Mouse (Mus musculus) embryonic facial prominence, embryonic 11.5 days (tissue): ENCODE measurements at regions not wholly inside any gene's neighbourhood (a gene's known extent, or its start where the extent isn't known, plus 50 kb on each side); places are given as distances from the start of the nearest gene placed in this dataset.

Source experiments
- ATAC-seq: fragments of 200-750 bp; cut with Nextera tagmentation; replicated peaks from 2 replicates; pipeline ENCODE4 v1.8.0; 2017; ENCODE audit warnings: low read depth; ENCODE audit not compliant: insufficient number of reproducible peaks, low FRiP score, low TSS enrichment
- DNase-seq: peaks from one replicate; pipeline ENCODE4 v3.0.0-alpha.2; 2015; ENCODE audit warnings: low spot score
- H3K27ac ChIP-seq: fragments of 300-500 bp; sonication (generic); replicated peaks from 2 replicates; pipeline ENCODE4 v1.5.1; 2014; ENCODE audit warnings: mild to moderate bottlenecking, low read depth, low read length, control low read depth
- H3K27me3 ChIP-seq: fragments of 300-500 bp; sonication (generic); 2 replicates; pipeline ENCODE4 v1.6.1; 2014; ENCODE audit warnings: mild to moderate bottlenecking, low read length, moderate library complexity, mixed read lengths; ENCODE audit not compliant: control insufficient read depth, insufficient read depth
- H3K36me3 ChIP-seq: fragments of 300-500 bp; sonication (generic); replicated peaks from 2 replicates; pipeline ENCODE4 v1.6.1; 2014; ENCODE audit warnings: low read depth, mild to moderate bottlenecking, low read length, moderate library complexity, mixed read lengths; ENCODE audit not compliant: control insufficient read depth, insufficient read depth
- H3K4me1 ChIP-seq: fragments of 300-500 bp; sonication (generic); 2 replicates; pipeline ENCODE4 v1.6.1; 2014; ENCODE audit warnings: low read length, mixed read lengths; ENCODE audit not compliant: control insufficient read depth, insufficient read depth
- H3K4me2 ChIP-seq: fragments of 300-500 bp; sonication (generic); 2 replicates; pipeline ENCODE4 v1.6.1; 2014; ENCODE audit warnings: low read depth, mild to moderate bottlenecking, control low read depth, low read length, moderate library complexity
- H3K4me3 ChIP-seq: fragments of 300-500 bp; sonication (generic); 2 replicates; pipeline ENCODE4 v1.5.1; 2014; ENCODE audit warnings: low read depth, low read length, control low read depth
- H3K9ac ChIP-seq: fragments of 300-500 bp; sonication (generic); replicated peaks from 2 replicates; pipeline ENCODE4 v1.6.1; 2014; ENCODE audit warnings: mild to moderate bottlenecking, control low read depth, low read length
- H3K9me3 ChIP-seq: fragments of 300-500 bp; sonication (generic); replicated peaks from 2 replicates; pipeline ENCODE4 v1.6.1; 2016; ENCODE audit warnings: mild to moderate bottlenecking, low read length, inconsistent platforms, mixed read lengths; ENCODE audit not compliant: control insufficient read depth
- WGBS: fragments of 180-500 bp; shearing (Covaris S2); extraction: QIAGEN DNeasy Blood & Tissue Kit; methylation state at CpG from one replicate; pipeline ENCODE4 v1.1.7; 2014; 5-methylcytosine and 5-hydroxymethylcytosine counted together

DNA sequence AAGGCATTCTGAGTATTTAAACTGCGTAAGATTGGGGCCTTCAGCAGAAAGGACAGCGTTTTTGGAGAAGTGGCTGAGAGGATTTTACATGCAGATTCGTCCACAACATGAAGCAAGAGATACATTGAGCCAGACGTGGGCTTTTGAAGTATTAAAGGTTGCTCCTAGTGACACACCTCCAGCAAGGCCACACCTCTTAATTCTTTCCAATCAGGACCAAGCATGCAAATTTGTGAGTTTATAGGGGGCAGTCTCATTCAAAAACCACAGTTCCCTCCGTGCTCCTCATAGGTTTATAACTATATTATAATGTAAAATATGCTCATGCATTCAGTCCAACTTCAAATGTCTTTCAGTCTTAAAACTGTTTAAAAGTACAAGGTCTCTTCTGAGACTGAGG, 509.2 kb downstream of the Pdha2 start:
- no peak overlapping the region for H3K4me3 ChIP-seq
- no peaks in the 10 kb centered on the region for H3K4me1 ChIP-seq
- no peaks in the 10 kb centered on the region for H3K9me3 ChIP-seq
- no peak overlapping the region for H3K27ac ChIP-seq
- 66% methylated on average over 5 of the region's 5 CpGs for WGBS
- ATAC-seq (no peak), DNase-seq (no peak)
- H3K27me3 ChIP-seq = no peaks in the 10 kb centered on the region
- no peak overlapping the region for H3K9ac ChIP-seq
- H3K36me3 ChIP-seq = no peaks in the 10 kb centered on the region
- H3K4me2 ChIP-seq = no peak overlapping the region

- Histone ChIP-seq H3K36me3 (no peaks in the 10 kb centered on the region), H3K4me2 (no peak overlapping the region), H3K4me3 (no peak overlapping the region), H3K27me3 (no peaks in the 10 kb centered on the region), H3K9me3 (no peaks in the 10 kb centered on the region), H3K4me1 (no peaks in the 10 kb centered on the region), H3K9ac (no peak overlapping the region), H3K27ac (no peak overlapping the region)
- no peak for ATAC-seq
- 90% methylated on average over 6 of the region's 6 CpGs for WGBS
- DNase-seq = no peak
Observed at GRCm38 (mm10) chr3:140702271-140702681, 509.9 kb downstream of the Pdha2 start.

GRCm38 (mm10) chr3:140697295-140697694, 514.9 kb downstream of the Pdha2 start:
- H3K9ac ChIP-seq = no peak overlapping the region
- no peak overlapping the region for H3K4me3 ChIP-seq
- H3K27me3 ChIP-seq = no peaks in the 10 kb centered on the region
- no peak for ATAC-seq
- H3K27ac ChIP-seq = no peak overlapping the region
- no peak overlapping the region for H3K4me2 ChIP-seq
- DNase-seq = no peak
- no peaks in the 10 kb centered on the region for H3K9me3 ChIP-seq
- H3K36me3 ChIP-seq = no peaks in the 10 kb centered on the region
- 27% methylated on average over 3 of the region's 3 CpGs for WGBS
- no peaks in the 10 kb centered on the region for H3K4me1 ChIP-seq

DNA sequence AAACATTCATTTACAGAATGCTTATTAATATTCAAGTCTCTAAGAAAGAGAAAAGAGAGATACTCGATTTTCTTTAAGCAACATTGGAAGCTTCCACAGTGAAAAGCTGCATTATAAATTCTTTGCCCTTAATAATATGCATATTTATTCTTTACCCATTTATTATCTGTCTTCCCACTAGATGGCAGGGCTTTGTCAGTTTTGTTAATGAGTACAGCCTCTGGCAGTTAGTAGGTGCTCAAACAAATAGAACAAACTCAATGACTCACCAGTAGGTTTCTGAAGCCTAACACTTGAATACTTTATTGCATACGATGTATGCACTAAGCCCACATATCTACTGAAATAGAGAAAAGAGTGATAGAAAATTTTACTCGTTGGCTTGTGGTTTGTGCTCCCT, 529.4 kb downstream of the Pdha2 start:
- Histone ChIP-seq H3K9ac (no peak overlapping the region), H3K27ac (no peak overlapping the region), H3K9me3 (no peaks in the 10 kb centered on the region), H3K4me3 (no peak overlapping the region), H3K27me3 (no peaks in the 10 kb centered on the region), H3K36me3 (no peaks in the 10 kb centered on the region), H3K4me1 (no peaks in the 10 kb centered on the region), H3K4me2 (no peak overlapping the region)
- DNase-seq (no peak), ATAC-seq (no peak)
- WGBS = 77% methylated on average over 3 of the region's 3 CpGs

DNA sequence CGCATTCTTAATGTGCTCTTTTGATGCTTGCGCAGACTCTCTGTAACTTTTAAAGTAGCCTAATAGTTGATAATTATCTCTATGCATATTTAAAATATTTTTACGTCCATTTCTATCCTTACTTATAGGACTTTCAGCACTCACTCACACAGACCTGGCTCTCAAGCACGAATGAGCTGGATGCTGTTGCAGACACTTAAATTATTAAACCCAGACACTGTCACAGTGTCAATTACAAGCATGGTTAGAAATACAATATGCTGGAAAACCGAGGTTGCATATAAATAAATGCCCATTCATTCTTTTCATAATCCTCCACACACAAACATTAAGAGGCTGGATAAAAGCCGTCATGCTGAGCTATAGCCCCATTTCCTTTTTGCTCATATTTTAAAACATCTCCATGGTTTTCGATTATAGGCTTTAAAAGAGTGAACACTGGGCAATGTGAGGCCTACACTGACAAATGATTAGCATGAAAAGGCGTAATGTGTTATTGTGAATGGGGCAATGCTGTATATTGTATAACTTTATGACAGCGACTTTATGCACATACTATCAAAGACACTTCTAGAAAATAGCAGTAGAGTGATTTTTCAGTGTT, 566.3 kb downstream of the Pdha2 start:
- no peaks in the 10 kb centered on the region for H3K9me3 ChIP-seq
- no peaks in the 10 kb centered on the region for H3K36me3 ChIP-seq
- ATAC-seq = no peak

DNA sequence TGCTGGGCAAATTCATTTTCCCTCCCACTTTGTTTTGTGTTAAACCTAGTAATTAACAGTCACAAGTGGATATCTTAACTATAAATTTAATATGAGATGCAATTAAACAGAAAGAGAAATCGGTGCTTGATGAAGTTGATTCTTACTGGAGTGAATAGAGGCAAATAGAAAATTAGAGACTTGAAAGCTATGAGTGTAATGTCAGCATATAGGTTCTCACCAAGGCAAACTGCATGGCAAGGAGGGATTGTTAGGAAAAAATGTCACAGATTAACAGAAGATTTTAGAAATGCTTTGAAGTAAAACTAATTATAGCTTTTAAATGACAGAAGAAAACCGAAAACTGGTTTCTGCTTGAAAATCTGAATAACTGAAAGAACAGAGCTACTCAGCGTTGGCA, 592.3 kb downstream of the Pdha2 start:
- no peak overlapping the region for H3K4me3 ChIP-seq
- ATAC-seq (no peak), DNase-seq (no peak)
- no peak overlapping the region for H3K27ac ChIP-seq
- no peaks in the 10 kb centered on the region for H3K9me3 ChIP-seq
- no peaks in the 10 kb centered on the region for H3K4me1 ChIP-seq
- no peaks in the 10 kb centered on the region for H3K27me3 ChIP-seq
- H3K36me3 ChIP-seq = no peaks in the 10 kb centered on the region
- H3K9ac ChIP-seq = no peak overlapping the region
- 84% methylated on average over 3 of the region's 3 CpGs for WGBS
- no peak overlapping the region for H3K4me2 ChIP-seq

More for the DNA sequence above, 566.3 kb downstream of the Pdha2 start:
- no peak overlapping the region for H3K4me2 ChIP-seq
- H3K9ac ChIP-seq = no peak overlapping the region
- H3K4me3 ChIP-seq = no peak overlapping the region
- no peak for DNase-seq
- no peak overlapping the region for H3K27ac ChIP-seq
- WGBS = 78% methylated on average over 9 of the region's 9 CpGs
- no peaks in the 10 kb centered on the region for H3K27me3 ChIP-seq
- no peaks in the 10 kb centered on the region for H3K4me1 ChIP-seq
